Mouse (Mus musculus): ENCODE data around the gene Zmynd10.

GRCm38 (mm10) chr9:107510384-107511100, 36.6 kb upstream of the Zmynd10 start:
- no peak for TF ChIP-seq POLR2A (IDR thresholded peaks at IDR 0.05; ENCODE audit: low read depth, low read length)
- no peak for TF ChIP-seq CTCF (conservative IDR thresholded peaks at IDR 0.05; ENCODE audit: insufficient read depth, insufficient read length, low read depth, low read length)
